22 mouse cellular contexts compared by ENCODE assay signal in genomic region chr4:66843255-66843654, GRCm38 (mm10). TPM values are rescaled to one million over a fixed set of nuclear protein-coding genes. Genes with fewer than 3 reads are reported as not detected.
A peak's percentile ranks its signal among the peaks of the same experiment; 100 is the strongest.
DNase-seq lines count a peak whose midpoint lies in the region; ATAC-seq and TF ChIP-seq lines count a peak whose summit lies in the region.
"Had no signal": no experiment of that assay in that cellular context is flagged by ENCODE, and none has a peak within 500 bp of the region (broad histone marks: within the 10 kb centered on the region; RNA-seq: fewer than 3 reads in every experiment).

No protein-coding gene starts in this region.

- WGBS in lung, postnatal 0 days, result 61% methylated on average over 1 of the region's 1 CpGs
- WGBS in lung, adult 2 months, result 58% methylated on average over 1 of the region's 1 CpGs
- WGBS in forebrain, embryonic 14.5 days, result 70% methylated on average over 1 of the region's 1 CpGs

- in situ Hi-C loops in CH12.LX (cut with MboI; ENCODE audit: low pct_ligation_motif_present, low pct_unique_long_range_greater_than_20kb, low sequenced_read_pairs), result no loop called here

- H3K27me3 ChIP-seq in lung, postnatal 0 days (replicated peaks; ENCODE audit: insufficient read depth, low read length), result no peaks in the 10 kb centered on the region
- no peaks in the 10 kb centered on the region for H3K27me3 ChIP-seq in CH12.LX (replicated peaks)
- H3K27me3 ChIP-seq in splenic B cell, adult 2 months (ENCODE audit: control insufficient read depth, insufficient read depth, low read length, poor library complexity, severe bottlenecking), result no peaks in the 10 kb centered on the region
- H3K27me3 ChIP-seq in forebrain, embryonic 14.5 days (replicated peaks; ENCODE audit: control insufficient read depth, insufficient read depth, low read length), result no peaks in the 10 kb centered on the region
- H3K27me3 ChIP-seq: forebrain, embryonic 13.5 days; kidney, embryonic 15.5 days; neural tube, embryonic 15.5 days had no signal

- H3K4me3 ChIP-seq in lung, postnatal 0 days (ENCODE audit: low read depth, low read length), result no peak overlapping the region
- H3K4me3 ChIP-seq in lung, adult 2 months (replicated peaks; ENCODE audit: extremely low read depth, low read depth, low read length), result no peak overlapping the region
- H3K4me3 ChIP-seq in CH12.LX (replicated peaks in 1 of 3; ENCODE audit: low read depth in 2 of 3, low read length in 2 of 3, poor library complexity in 1 of 3), result no peak overlapping the region
- no peak overlapping the region for H3K4me3 ChIP-seq in forebrain, embryonic 14.5 days (ENCODE audit: low read depth, low read length)
- H3K4me3 ChIP-seq: forebrain, embryonic 13.5 days; kidney, embryonic 15.5 days; left cerebral cortex, adult 2 months; midbrain, embryonic 10.5 days; neural tube, embryonic 15.5 days had no signal

- H3K36me3 ChIP-seq in lung, postnatal 0 days (ENCODE audit: insufficient read depth, low read length), result no peaks in the 10 kb centered on the region
- H3K36me3 ChIP-seq in CH12.LX (replicated peaks in 1 of 2; ENCODE audit: control insufficient read depth in 1 of 2, insufficient read depth in 1 of 2, low read length in 1 of 2), result peaks cover 22 to 36% of the 10 kb centered on the region in 2 experiments
- H3K36me3 ChIP-seq in splenic B cell, adult 2 months (ENCODE audit: control insufficient read depth, insufficient read depth, low read length, poor library complexity, severe bottlenecking), result peaks cover 5% of the 10 kb centered on the region
- H3K36me3 ChIP-seq in forebrain, embryonic 14.5 days (ENCODE audit: control insufficient read depth, insufficient read depth, low read length), result no peaks in the 10 kb centered on the region
- H3K36me3 ChIP-seq: kidney, embryonic 15.5 days; midbrain, embryonic 10.5 days; neural tube, embryonic 15.5 days had no signal

- no peak overlapping the region for H3K9ac ChIP-seq in lung, postnatal 0 days (replicated peaks; ENCODE audit: low read depth)
- no peak overlapping the region for H3K9ac ChIP-seq in CH12.LX (ENCODE audit: insufficient read depth, low read depth)
- no peak overlapping the region for H3K9ac ChIP-seq in forebrain, embryonic 14.5 days (ENCODE audit: low read length)
- H3K9ac ChIP-seq: forebrain, embryonic 13.5 days; kidney, embryonic 15.5 days; liver, postnatal 0 days; neural tube, embryonic 15.5 days had no signal

- H3K79me2 ChIP-seq in CH12.LX (replicated peaks; ENCODE audit: control insufficient read depth, extremely low read depth, insufficient read depth, poor library complexity, severe bottlenecking), result peaks cover under 1% of the 10 kb centered on the region; the same call in 1 of the 2 replicates

- no peaks in the 10 kb centered on the region for H3K4me1 ChIP-seq in lung, postnatal 0 days (ENCODE audit: insufficient read depth, low read depth, low read length)
- H3K4me1 ChIP-seq in lung, adult 2 months (ENCODE audit: control insufficient read depth, insufficient read depth, low read length), result no peaks in the 10 kb centered on the region
- H3K4me1 ChIP-seq in CH12.LX (ENCODE audit: control insufficient read depth in 1 of 2, insufficient read depth in 2 of 2), result peaks cover 2 to 30% of the 10 kb centered on the region in 2 experiments; a peak in 2 of 4 replicates
- no peaks in the 10 kb centered on the region for H3K4me1 ChIP-seq in forebrain, embryonic 14.5 days (ENCODE audit: control insufficient read depth, insufficient read depth, low read length)
- H3K4me1 ChIP-seq: forebrain, embryonic 13.5 days; kidney, embryonic 15.5 days; midbrain, embryonic 10.5 days; neural tube, embryonic 15.5 days had no signal

- TF ChIP-seq EP300 in lung, postnatal 0 days (IDR thresholded peaks at IDR 0.05), result no peak
- TF ChIP-seq EP300 in CH12.LX (IDR thresholded peaks at IDR 0.05; ENCODE audit: low read length), result peak; percentile 90

- peak; percentile 26 for DNase-seq in lung, postnatal 0 days (ENCODE audit: low spot score)
- DNase-seq in lung, adult 2 months, result no peak
- peak; percentile 61 for DNase-seq in CH12.LX (ENCODE audit: extremely low read depth)
- DNase-seq in splenic B cell, adult 2 months (ENCODE audit: low read depth, low spot score), result peak; percentile 64
- no peak for DNase-seq in forebrain, embryonic 14.5 days (ENCODE audit: low spot score)
- no peak for DNase-seq in left cerebral cortex, adult 11 months (ENCODE audit: low spot score)
- DNase-seq: cerebellum, adult 2 months; cerebellum, postnatal 25 days; embryo, embryonic 11 days; kidney, postnatal 36 days; left cerebral cortex, postnatal 4 days; liver; liver, postnatal 0 days had no signal

- no peak for TF ChIP-seq POLR2A in lung, adult 2 months (IDR thresholded peaks at IDR 0.05; ENCODE audit: borderline replicate concordance, extremely low read depth, low read depth, low read length)
- no peak for TF ChIP-seq POLR2A in CH12.LX (IDR thresholded peaks at IDR 0.05; ENCODE audit: low read depth, low read length)

- no peak overlapping the region for H3K4me2 ChIP-seq in lung, postnatal 0 days (replicated peaks; ENCODE audit: low read depth, low read length)
- no peak overlapping the region for H3K4me2 ChIP-seq in CH12.LX (ENCODE audit: insufficient read depth, low read depth, poor library complexity, severe bottlenecking)
- H3K4me2 ChIP-seq in forebrain, embryonic 14.5 days (ENCODE audit: low read length), result no peak overlapping the region
- H3K4me2 ChIP-seq: forebrain, embryonic 13.5 days; heart, embryonic 11.5 days; kidney, embryonic 15.5 days; neural tube, embryonic 15.5 days had no signal

- no peak for ATAC-seq in lung, postnatal 0 days
- ATAC-seq in hematopoietic stem cell, adult 5-6 weeks (replicated peaks in 1 of 2; ENCODE audit: insufficient read depth in 1 of 2, low FRiP score in 2 of 2, low TSS enrichment in 1 of 2, low read depth in 1 of 2, poor library complexity in 2 of 2, severe bottlenecking in 2 of 2), result peak; percentile 42; a peak in 2 of 4 replicates
- no peak for ATAC-seq in forebrain, embryonic 14.5 days
- ATAC-seq: forebrain, embryonic 13.5 days; hindbrain, postnatal 0 days; intestine, postnatal 0 days; liver, postnatal 0 days had no signal

- H3K9me3 ChIP-seq in lung, postnatal 0 days (ENCODE audit: low read length), result no peaks in the 10 kb centered on the region
- H3K9me3 ChIP-seq in CH12.LX (replicated peaks; ENCODE audit: low read length), result no peaks in the 10 kb centered on the region
- no peaks in the 10 kb centered on the region for H3K9me3 ChIP-seq in forebrain, embryonic 14.5 days (replicated peaks; ENCODE audit: control insufficient read depth, low read length)
- H3K9me3 ChIP-seq: forebrain, embryonic 13.5 days; kidney, embryonic 15.5 days; midbrain, embryonic 10.5 days; neural tube, embryonic 15.5 days had no signal

- no peak; the same call in 1 of the 2 replicates for TF ChIP-seq RAD21 in CH12.LX (IDR thresholded peaks at IDR 0.05; ENCODE audit: low read depth, low read length)

- no peak for TF ChIP-seq CTCF in lung, postnatal 0 days (IDR thresholded peaks at IDR 0.05)
- TF ChIP-seq CTCF in lung, adult 2 months (IDR thresholded peaks at IDR 0.05; ENCODE audit: insufficient read depth, low read length), result no peak
- no peak for TF ChIP-seq CTCF in CH12.LX (conservative IDR thresholded peaks at IDR 0.05 in 1 of 2, IDR thresholded peaks at IDR 0.05 in 1 of 2; ENCODE audit: low read depth in 2 of 2, low read length in 2 of 2)

- dilution Hi-C loops in CH12.LX (cut with MboI; ENCODE audit: extremely low pct_ligation_motif_present, extremely low pct_unique_long_range_greater_than_20kb, low sequenced_read_pairs), result no loop called here

- H3K27ac ChIP-seq in lung, postnatal 0 days (ENCODE audit: low read length), result no peak overlapping the region
- no peak overlapping the region for H3K27ac ChIP-seq in CH12.LX (ENCODE audit: insufficient read depth, low read depth)
- no peak overlapping the region for H3K27ac ChIP-seq in forebrain, embryonic 14.5 days (ENCODE audit: low read depth, low read length)
- H3K27ac ChIP-seq: forebrain, embryonic 13.5 days; hindbrain, postnatal 0 days; kidney, embryonic 15.5 days; left cerebral cortex, adult 2 months; midbrain, embryonic 10.5 days; neural tube, embryonic 15.5 days had no signal

TF ChIP-seq in CH12.LX, 34 proteins besides CTCF, POLR2A, EP300 and RAD21 (continues in another document):
- TF ChIP-seq IRF4 (IDR thresholded peaks at IDR 0.05; ENCODE audit: low read depth, low read length), result peak; percentile 89
- TF ChIP-seq TBP (conservative IDR thresholded peaks at IDR 0.05; ENCODE audit: low read depth, low read length), result no peak
- TF ChIP-seq UBTF (IDR thresholded peaks at IDR 0.05; ENCODE audit: low read depth, low read length), result no peak
- TF ChIP-seq ETS1 (conservative IDR thresholded peaks at IDR 0.05; ENCODE audit: low read depth, low read length), result 0 out of 2 replicates have a peak, but pooled peaks have one; percentile 22
- TF ChIP-seq POLR2AphosphoS2 (IDR thresholded peaks at IDR 0.05; ENCODE audit: low read depth, low read length), result no peak
- TF ChIP-seq NELFE (IDR thresholded peaks at IDR 0.05; ENCODE audit: low read depth, low read length), result no peak
- no peak for TF ChIP-seq MAZ (IDR thresholded peaks at IDR 0.05; ENCODE audit: low read depth, low read length)
- TF ChIP-seq MAFK (IDR thresholded peaks at IDR 0.05; ENCODE audit: insufficient replicate concordance, low read length), result 0 out of 2 replicates have a peak, but pooled peaks have one; percentile 2
- TF ChIP-seq TCF12 (IDR thresholded peaks at IDR 0.05; ENCODE audit: low read depth, low read length), result no peak
- TF ChIP-seq NRF1 (IDR thresholded peaks at IDR 0.05; ENCODE audit: low read depth, low read length), result no peak
- no peak for TF ChIP-seq HCFC1 (IDR thresholded peaks at IDR 0.05; ENCODE audit: low read depth, low read length)
- no peak for TF ChIP-seq RCOR1 (conservative IDR thresholded peaks at IDR 0.05; ENCODE audit: low read depth, low read length)
- TF ChIP-seq CHD2 (IDR thresholded peaks at IDR 0.05; ENCODE audit: low read length), result no peak
- TF ChIP-seq MEF2A (IDR thresholded peaks at IDR 0.05; ENCODE audit: borderline replicate concordance, low read depth, low read length), result peak; percentile 58; the same call in 1 of the 2 replicates
- no peak for TF ChIP-seq ZMIZ1 (IDR thresholded peaks at IDR 0.05; ENCODE audit: low read depth, low read length)
- no peak for TF ChIP-seq ZNF384 (IDR thresholded peaks at IDR 0.05; ENCODE audit: low read depth, low read length)
- TF ChIP-seq ZKSCAN1 (IDR thresholded peaks at IDR 0.05; ENCODE audit: borderline replicate concordance, low read depth, low read length), result no peak
- TF ChIP-seq BHLHE40 (IDR thresholded peaks at IDR 0.05; ENCODE audit: low read depth, low read length), result no peak

RNA-seq across cellular contexts. Expression of gene Tlr4, which starts 15.9 kb away (rescaled TPM):
- 3.4 and 4.0 TPM in 2 replicates for polyA plus RNA-seq in lung, postnatal 0 days (2015; fragmentation: Nextera tagmentation; extraction: Ambion mirVana)
- polyA plus RNA-seq in lung, adult 2 months (2012; rRNA removed), result 3.2 and 3.7 TPM in 2 replicates
- 14.4 and 19.0 TPM in 2 replicates for total RNA-seq in CH12.LX (2012; rRNA removed)
- total RNA-seq in CH12.LX (2014; rRNA removed), result 22.1 and 25.0 TPM in 2 replicates
- polyA plus RNA-seq in CH12.LX (2012; ENCODE audit: insufficient read length, low read depth), result 8.4 and 8.6 TPM in 2 replicates
- 11.7 and 16.7 TPM in 2 replicates for total RNA-seq in hematopoietic stem cell, adult 5-6 weeks (2017)
- polyA plus RNA-seq in forebrain, embryonic 14.5 days (2014; fragmentation: Nextera tagmentation; extraction: Ambion mirVana), result 0.80 and 0.89 TPM in 2 replicates

Comparison
In these comparisons a context has a peak if more than half of its experiments do, and no peak if none do; other contexts are left out.
1. DNase-seq: peak in lung, postnatal 0 days (single experiment), CH12.LX (single experiment) and splenic B cell, adult 2 months (single experiment); none in lung, adult 2 months (single experiment), forebrain, embryonic 14.5 days (single experiment) and left cerebral cortex, adult 11 months (single experiment).
2. ATAC-seq: peak in hematopoietic stem cell, adult 5-6 weeks (2 of 2); none in lung, postnatal 0 days (single experiment) and forebrain, embryonic 14.5 days (single experiment).